Mouse (Mus musculus): ENCODE results near the gene Frem1.

DNA sequence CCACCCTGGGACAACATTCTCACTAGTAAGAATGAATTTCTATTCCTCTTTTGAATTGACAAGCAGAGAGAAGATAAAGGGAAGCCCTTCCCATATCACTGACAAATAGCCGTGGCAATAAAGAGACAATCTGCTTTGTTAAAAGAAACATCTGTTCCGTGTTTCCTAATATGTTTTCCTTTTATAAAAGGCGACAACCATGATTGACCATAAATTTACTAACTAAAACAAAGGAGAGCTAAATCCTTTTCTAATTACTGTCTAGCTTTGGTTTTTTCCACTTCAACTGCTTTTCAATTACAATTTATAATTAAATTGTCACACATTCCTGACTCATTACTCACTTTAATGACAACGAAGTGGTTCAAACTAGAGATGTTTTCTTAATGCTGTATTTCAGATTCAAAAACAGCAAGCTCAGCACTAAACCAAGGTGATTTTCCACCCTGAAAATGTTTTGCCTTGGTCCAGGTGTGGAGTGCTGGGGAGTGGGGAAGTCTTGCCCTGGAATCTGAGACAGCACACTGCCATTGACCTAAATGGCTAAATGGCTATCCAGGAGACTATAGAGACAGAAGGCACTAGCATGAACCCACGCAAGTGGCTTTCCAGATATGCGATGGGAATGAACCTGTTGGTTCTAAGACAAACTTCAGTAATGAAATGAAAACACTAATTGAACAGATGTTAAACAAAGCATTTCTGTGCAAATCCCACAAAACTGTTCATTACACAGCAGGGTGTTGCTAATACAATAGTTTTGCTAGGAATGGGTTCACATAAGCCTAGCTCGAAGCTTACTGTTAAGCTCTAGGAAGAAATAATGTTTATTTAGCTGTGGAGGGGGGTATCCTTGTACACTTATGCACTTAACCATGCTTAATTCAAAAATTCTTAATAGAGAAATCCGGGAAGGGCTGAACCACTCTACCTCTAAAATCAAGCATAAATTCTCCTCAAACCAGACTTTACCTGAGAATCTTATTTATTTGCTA lies 33.7 kb downstream of the Frem1 start:
- no peak for TF ChIP-seq CTCF (IDR thresholded peaks at IDR 0.05; ENCODE audit: extremely low read depth, insufficient read depth, insufficient read length, insufficient replicate concordance)
- no peak for TF ChIP-seq POLR2A (IDR thresholded peaks at IDR 0.05; ENCODE audit: low read depth, low read length)

Data from spleen, adult 2 months (tissue).